Mouse (Mus musculus): ENCODE measurements around the gene Slc9a8. TPM values are rescaled to one million over a fixed set of nuclear protein-coding genes. Genes with fewer than 3 reads are reported as not detected.

The Slc9a8 gene
- polyA plus RNA-seq, 1 experiment = 75.4 TPM

GRCm38 (mm10) chr2:167443411-167444193 is 22.1 kb downstream of the Slc9a8 start:
- Histone ChIP-seq H3K4me1 (replicated peaks; ENCODE audit: control insufficient read depth, insufficient read depth, low read length) (no peaks in the 10 kb centered on the region), H3K27me3 (ENCODE audit: control insufficient read depth, insufficient read depth, low read length) (no peaks in the 10 kb centered on the region), H3K27ac (ENCODE audit: control insufficient read depth, insufficient read depth, low read length) (no peak overlapping the region), H3K4me3 (ENCODE audit: control insufficient read depth, insufficient read depth, low read length) (no peak overlapping the region), H3K36me3 (ENCODE audit: control insufficient read depth, insufficient read depth, low read length) (peaks cover 19% of the 10 kb centered on the region)
- no peak for TF ChIP-seq POLR2A (IDR thresholded peaks at IDR 0.05; ENCODE audit: control insufficient read depth, extremely low read depth, insufficient read depth, low read length, poor library complexity)
- no peak for TF ChIP-seq CTCF (IDR thresholded peaks at IDR 0.05; ENCODE audit: borderline replicate concordance, control insufficient read depth, extremely low read depth, insufficient read depth, low read length, poor library complexity)
- WGBS = 98% methylated on average over 4 of the region's 4 CpGs
- no peak for DNase-seq

- no peak for DNase-seq
- Histone ChIP-seq H3K4me3 (ENCODE audit: control insufficient read depth, insufficient read depth, low read length) (no peak overlapping the region), H3K36me3 (ENCODE audit: control insufficient read depth, insufficient read depth, low read length) (peaks cover 21% of the 10 kb centered on the region), H3K4me1 (replicated peaks; ENCODE audit: control insufficient read depth, insufficient read depth, low read length) (no peaks in the 10 kb centered on the region), H3K27ac (ENCODE audit: control insufficient read depth, insufficient read depth, low read length) (no peak overlapping the region), H3K27me3 (ENCODE audit: control insufficient read depth, insufficient read depth, low read length) (no peaks in the 10 kb centered on the region)
- 87% methylated on average over 20 of the region's 20 CpGs for WGBS
- TF ChIP-seq CTCF (IDR thresholded peaks at IDR 0.05; ENCODE audit: borderline replicate concordance, control insufficient read depth, extremely low read depth, insufficient read depth, low read length, poor library complexity) (no peak), POLR2A (IDR thresholded peaks at IDR 0.05; ENCODE audit: control insufficient read depth, extremely low read depth, insufficient read depth, low read length, poor library complexity) (no peak)
Measured at GRCm38 (mm10) chr2:167445911-167446780, 24.6 kb downstream of the Slc9a8 start.

GRCm38 (mm10) chr2:167447207-167447606 is 25.7 kb downstream of the Slc9a8 start:
- DNase-seq = no peak
- TF ChIP-seq POLR2A (IDR thresholded peaks at IDR 0.05; ENCODE audit: control insufficient read depth, extremely low read depth, insufficient read depth, low read length, poor library complexity) (no peak), CTCF (IDR thresholded peaks at IDR 0.05; ENCODE audit: borderline replicate concordance, control insufficient read depth, extremely low read depth, insufficient read depth, low read length, poor library complexity) (no peak)
- H3K4me3 ChIP-seq (ENCODE audit: control insufficient read depth, insufficient read depth, low read length) = no peak overlapping the region
- no peaks in the 10 kb centered on the region for H3K27me3 ChIP-seq (ENCODE audit: control insufficient read depth, insufficient read depth, low read length)
- peaks cover 23% of the 10 kb centered on the region for H3K36me3 ChIP-seq (ENCODE audit: control insufficient read depth, insufficient read depth, low read length)
- 92% methylated on average over 7 of the region's 7 CpGs for WGBS
- H3K27ac ChIP-seq (ENCODE audit: control insufficient read depth, insufficient read depth, low read length) = no peak overlapping the region
- H3K4me1 ChIP-seq (replicated peaks; ENCODE audit: control insufficient read depth, insufficient read depth, low read length) = no peaks in the 10 kb centered on the region

GRCm38 (mm10) chr2:167447629-167448028 is 26.1 kb downstream of the Slc9a8 start:
- peaks cover 20% of the 10 kb centered on the region; the same call in 1 of the 2 replicates for H3K36me3 ChIP-seq (ENCODE audit: control insufficient read depth, insufficient read depth, low read length)
- H3K27me3 ChIP-seq (ENCODE audit: control insufficient read depth, insufficient read depth, low read length) = no peaks in the 10 kb centered on the region
- no peaks in the 10 kb centered on the region for H3K4me1 ChIP-seq (replicated peaks; ENCODE audit: control insufficient read depth, insufficient read depth, low read length)
- TF ChIP-seq POLR2A (IDR thresholded peaks at IDR 0.05; ENCODE audit: control insufficient read depth, extremely low read depth, insufficient read depth, low read length, poor library complexity) (no peak), CTCF (IDR thresholded peaks at IDR 0.05; ENCODE audit: borderline replicate concordance, control insufficient read depth, extremely low read depth, insufficient read depth, low read length, poor library complexity) (no peak)
- 99% methylated on average over 8 of the region's 8 CpGs for WGBS
- DNase-seq = no peak
- no peak overlapping the region for H3K4me3 ChIP-seq (ENCODE audit: control insufficient read depth, insufficient read depth, low read length)
- H3K27ac ChIP-seq (ENCODE audit: control insufficient read depth, insufficient read depth, low read length) = no peak overlapping the region

DNA sequence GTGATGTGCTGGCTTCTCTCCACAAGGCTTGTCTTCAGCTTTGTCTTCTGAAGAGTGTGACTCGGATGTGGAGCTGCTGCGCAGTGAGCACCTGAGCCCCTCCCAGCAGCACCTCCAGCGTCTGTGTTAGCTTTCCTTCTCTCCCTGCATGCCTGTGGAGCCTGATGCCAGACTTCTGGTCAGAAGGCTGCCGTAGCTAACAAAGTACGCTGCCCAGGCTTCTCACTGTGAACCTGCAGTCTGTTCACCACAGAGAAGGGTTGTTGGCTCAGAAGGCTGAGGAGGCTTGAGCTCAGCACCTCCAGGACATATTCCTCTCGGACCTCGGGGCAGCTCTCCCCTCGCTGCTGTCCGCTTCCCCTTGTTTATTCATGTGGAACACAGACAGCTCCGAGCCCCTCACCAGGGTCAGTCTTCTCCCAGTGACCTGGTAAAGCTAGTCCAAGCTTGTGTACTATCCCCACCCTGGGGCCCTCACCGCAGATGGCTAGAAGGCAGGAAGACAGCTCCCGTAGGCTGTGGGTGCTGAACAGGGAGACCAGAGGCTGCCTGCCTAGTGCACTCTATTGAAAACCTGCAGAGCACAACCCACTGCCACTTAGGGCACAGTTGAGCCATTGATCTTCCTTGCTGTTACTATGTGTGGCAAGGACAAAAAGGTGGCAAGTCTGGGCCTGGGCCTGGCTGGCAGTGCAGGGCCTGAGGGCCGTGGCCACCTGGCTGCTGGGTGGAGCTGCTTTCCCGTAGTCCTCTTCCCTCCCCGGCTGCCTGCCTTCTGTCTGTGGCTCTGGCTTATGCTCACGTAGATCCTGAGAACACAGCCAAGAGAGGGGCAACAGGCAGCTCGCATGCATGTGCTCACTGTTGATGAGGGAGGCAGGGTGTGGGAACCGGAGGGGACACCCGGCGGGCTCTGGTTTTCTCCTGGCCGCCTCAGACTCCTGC is 28.1 kb downstream of the Slc9a8 start:
- 94% methylated on average over 21 of the region's 21 CpGs for WGBS
- Histone ChIP-seq H3K27me3 (ENCODE audit: control insufficient read depth, insufficient read depth, low read length) (no peaks in the 10 kb centered on the region), H3K27ac (ENCODE audit: control insufficient read depth, insufficient read depth, low read length) (no peak overlapping the region), H3K4me3 (ENCODE audit: control insufficient read depth, insufficient read depth, low read length) (no peak overlapping the region), H3K4me1 (replicated peaks; ENCODE audit: control insufficient read depth, insufficient read depth, low read length) (no peaks in the 10 kb centered on the region), H3K36me3 (ENCODE audit: control insufficient read depth, insufficient read depth, low read length) (peaks cover 20% of the 10 kb centered on the region)
- TF ChIP-seq POLR2A (IDR thresholded peaks at IDR 0.05; ENCODE audit: control insufficient read depth, extremely low read depth, insufficient read depth, low read length, poor library complexity) = no peak
- TF ChIP-seq CTCF (IDR thresholded peaks at IDR 0.05; ENCODE audit: borderline replicate concordance, control insufficient read depth, extremely low read depth, insufficient read depth, low read length, poor library complexity) = no peak
- no peak for DNase-seq
